Mouse (Mus musculus) E14TG2a.4 (cell line): Measurements from ENCODE around the gene Srarp.

ENCODE experiments used
- CTCF ChIP-seq: conservative IDR thresholded peaks from 2 replicates; pipeline ENCODE4 v1.5.1; 2014; ENCODE audit warnings: low read length
- POU5F1 ChIP-seq: IDR thresholded peaks from 2 replicates; pipeline ENCODE4 v1.6.1; 2014; ENCODE audit warnings: low read length, borderline replicate concordance

GRCm38 (mm10) chr4:141425484-141426479, 10.1 kb downstream of the Srarp start:
- no peak for TF ChIP-seq CTCF
- TF ChIP-seq POU5F1 = no peak
